Mouse (Mus musculus) embryonic fibroblast, embryonic 13.5 days (primary cell): ENCODE measurements around the gene Hif3a.

Source experiments
- CTCF ChIP-seq: IDR thresholded peaks from 2 replicates; pipeline ENCODE4 v1.5.1; 2011; ENCODE audit warnings: mild to moderate bottlenecking, control low read depth, low read length, moderate library complexity, borderline replicate concordance; ENCODE audit not compliant: insufficient read depth
- POLR2A ChIP-seq: IDR thresholded peaks from 2 replicates; pipeline ENCODE4 v1.6.1; 2011; ENCODE audit warnings: low read depth, mild to moderate bottlenecking, control low read depth, low read length, moderate library complexity

DNA sequence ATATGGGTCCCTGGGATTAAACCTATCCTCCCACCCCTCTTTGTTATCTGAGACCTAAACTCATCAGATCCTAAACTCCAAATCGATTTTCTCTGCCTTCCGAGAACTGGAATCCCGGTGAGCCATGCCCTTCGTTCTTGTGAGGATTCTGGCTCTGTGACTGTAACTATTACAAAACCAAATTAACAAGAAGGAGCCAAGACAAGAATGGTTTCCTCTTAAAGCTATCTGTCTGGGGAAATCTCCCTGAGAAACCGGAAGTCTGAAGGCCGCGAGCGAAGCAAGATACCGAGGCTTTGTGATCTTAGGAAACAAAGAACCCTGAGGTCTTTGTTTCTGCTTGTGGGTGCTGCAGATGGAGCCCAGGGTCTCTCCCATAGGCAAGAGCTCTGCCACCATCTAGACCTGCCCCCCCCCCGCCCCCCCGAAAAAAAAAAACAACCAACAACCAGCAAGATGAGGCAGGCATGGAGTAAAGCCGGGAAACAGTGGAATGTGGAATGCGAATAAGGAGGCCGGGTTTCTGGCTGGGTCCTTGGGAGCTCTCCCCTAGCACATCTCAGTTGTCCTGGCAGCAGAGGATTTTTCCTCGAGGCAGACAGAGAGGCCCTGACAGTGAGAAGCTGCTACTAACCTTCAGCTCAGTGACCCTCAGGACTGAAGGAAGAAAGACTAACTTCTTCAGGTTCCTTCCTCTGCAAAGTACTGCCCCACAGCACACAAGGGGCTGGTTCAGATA is 72.1 kb downstream of the Hif3a start:
- TF ChIP-seq CTCF: no peak
- TF ChIP-seq POLR2A: no peak
